Mouse (Mus musculus): ENCODE results near the gene 6330409D20Rik. TPM values are rescaled to one million over a fixed set of nuclear protein-coding genes. Genes with fewer than 3 reads are reported as not detected.

6330409D20Rik gene
- polyA plus RNA-seq, 1 experiment from 2014 or later, result 0.24 TPM

DNA sequence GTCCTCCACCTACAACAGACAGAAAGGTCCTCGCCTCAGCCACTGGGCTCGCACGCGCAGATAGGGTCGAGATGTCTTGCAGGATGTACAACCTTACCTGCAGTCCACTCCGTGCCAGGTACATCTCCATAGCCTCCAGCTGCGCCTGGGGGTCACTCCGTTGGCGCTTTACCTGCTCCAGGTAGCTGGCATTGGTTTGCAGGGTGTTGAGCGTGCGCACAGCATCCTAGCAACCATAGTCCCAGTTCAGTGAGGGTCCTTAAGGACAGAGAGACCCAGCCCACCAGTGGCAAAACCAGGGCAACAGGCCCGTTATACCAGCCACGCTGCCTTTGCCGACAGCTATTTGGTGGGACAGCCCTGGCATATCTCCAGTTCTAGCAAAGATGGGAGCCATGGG, 48.3 kb downstream of the 6330409D20Rik start:
- H3K4me1 ChIP-seq, result peaks cover 31% of the 10 kb centered on the region
- H3K9me3 ChIP-seq, result no peaks in the 10 kb centered on the region
- H3K9ac ChIP-seq, result 0 out of 2 replicates have a peak overlapping the region, but pooled peaks have one; percentile 78
- peak overlapping the region; percentile 84 for H3K4me2 ChIP-seq
- H3K36me3 ChIP-seq, result peaks cover 7% of the 10 kb centered on the region
- no peak for ATAC-seq (ENCODE audit: borderline replicate concordance, extremely low read depth, low FRiP score, low TSS enrichment)
- peak overlapping the region; percentile 69; the same call in 1 of the 2 replicates for H3K4me3 ChIP-seq
- WGBS, result 87% methylated on average over 14 of the region's 14 CpGs
- no peaks in the 10 kb centered on the region for H3K27me3 ChIP-seq
- H3K27ac ChIP-seq, result no peak overlapping the region

DNA sequence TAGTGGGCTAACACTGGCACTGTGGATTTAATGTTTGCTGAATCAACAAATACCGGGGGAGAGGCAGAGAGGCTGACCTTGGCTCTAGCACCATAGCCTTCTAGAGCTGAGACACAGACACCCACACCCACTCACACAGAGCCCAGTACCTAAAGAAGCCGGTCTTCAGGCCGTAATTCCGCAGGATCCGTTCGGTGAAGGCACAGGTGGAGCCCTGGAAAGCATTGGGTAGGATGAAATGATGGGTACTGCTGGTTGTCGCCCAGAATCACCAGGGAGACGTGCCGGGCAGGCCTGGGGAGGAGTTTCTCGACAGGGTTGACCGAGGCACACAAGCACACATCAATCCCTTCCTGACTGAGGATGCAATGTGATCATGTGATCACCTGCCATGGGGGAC, 49.8 kb downstream of the 6330409D20Rik start:
- whole genome bisulfite sequencing, result 64% methylated on average over 11 of the region's 11 CpGs
- H3K4me1 ChIP-seq, result peaks cover 31% of the 10 kb centered on the region
- H3K4me2 ChIP-seq, result no peak overlapping the region
- H3K9me3 ChIP-seq, result no peaks in the 10 kb centered on the region
- no peak overlapping the region for H3K27ac ChIP-seq
- no peak overlapping the region for H3K9ac ChIP-seq
- no peak for ATAC-seq (ENCODE audit: borderline replicate concordance, extremely low read depth, low FRiP score, low TSS enrichment)
- no peak overlapping the region for H3K4me3 ChIP-seq
- no peaks in the 10 kb centered on the region for H3K27me3 ChIP-seq
- peaks cover 21% of the 10 kb centered on the region for H3K36me3 ChIP-seq

DNA sequence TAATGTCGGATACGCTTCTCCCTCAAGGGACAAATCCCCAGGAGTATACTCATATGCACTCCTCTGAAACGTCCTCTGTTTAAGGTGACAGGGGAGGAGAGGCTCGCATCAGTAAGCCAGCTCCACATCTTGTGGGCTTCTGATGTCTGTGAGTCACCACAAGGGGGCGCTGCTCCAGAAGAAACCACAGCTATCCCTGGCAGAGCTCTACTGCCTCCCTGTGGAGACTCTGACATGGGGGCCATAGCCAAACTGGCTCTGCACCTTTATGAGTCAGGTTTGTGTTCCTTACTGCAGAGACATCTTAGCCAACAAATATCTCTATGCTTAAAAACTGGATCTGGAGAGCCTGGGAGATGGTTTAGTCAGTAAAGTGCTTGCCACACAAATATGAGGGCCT, 51.4 kb downstream of the 6330409D20Rik start:
- no peak overlapping the region for H3K27ac ChIP-seq
- no peaks in the 10 kb centered on the region for H3K27me3 ChIP-seq
- ATAC-seq (ENCODE audit: borderline replicate concordance, extremely low read depth, low FRiP score, low TSS enrichment), result no peak
- no peak overlapping the region for H3K9ac ChIP-seq
- 23% methylated on average over 5 of the region's 5 CpGs for WGBS
- H3K4me2 ChIP-seq, result no peak overlapping the region
- H3K4me3 ChIP-seq, result no peak overlapping the region
- no peaks in the 10 kb centered on the region for H3K9me3 ChIP-seq
- H3K36me3 ChIP-seq, result peaks cover 38% of the 10 kb centered on the region
- peaks cover 27% of the 10 kb centered on the region for H3K4me1 ChIP-seq

DNA sequence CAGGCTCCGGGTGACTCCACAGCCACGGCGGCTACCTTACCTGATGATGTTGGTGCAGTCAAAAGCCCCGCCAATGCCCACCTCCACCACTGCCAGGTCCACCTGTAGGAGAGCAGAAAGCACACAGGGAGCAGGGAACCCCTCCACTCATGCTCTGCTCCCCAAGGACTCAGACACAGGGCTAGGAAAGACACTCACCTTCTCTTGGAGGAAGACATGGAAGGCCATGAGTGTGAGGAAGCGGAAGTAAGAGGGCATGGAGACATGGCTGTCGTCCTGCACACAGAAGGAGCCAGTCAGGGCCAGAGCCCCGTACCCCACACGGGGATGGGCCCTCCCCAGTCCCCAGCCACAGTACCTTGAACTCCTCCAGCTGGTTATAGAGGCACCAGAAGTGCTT, 53.3 kb downstream of the 6330409D20Rik start:
- H3K36me3 ChIP-seq, result peaks cover 49% of the 10 kb centered on the region
- 92% methylated on average over 8 of the region's 8 CpGs for WGBS
- no peak overlapping the region for H3K4me2 ChIP-seq
- ATAC-seq (ENCODE audit: borderline replicate concordance, extremely low read depth, low FRiP score, low TSS enrichment), result no peak
- no peak overlapping the region for H3K9ac ChIP-seq
- H3K27me3 ChIP-seq, result no peaks in the 10 kb centered on the region
- no peak overlapping the region for H3K4me3 ChIP-seq
- no peaks in the 10 kb centered on the region for H3K9me3 ChIP-seq
- no peak overlapping the region for H3K27ac ChIP-seq
- peaks cover 17% of the 10 kb centered on the region for H3K4me1 ChIP-seq

DNA sequence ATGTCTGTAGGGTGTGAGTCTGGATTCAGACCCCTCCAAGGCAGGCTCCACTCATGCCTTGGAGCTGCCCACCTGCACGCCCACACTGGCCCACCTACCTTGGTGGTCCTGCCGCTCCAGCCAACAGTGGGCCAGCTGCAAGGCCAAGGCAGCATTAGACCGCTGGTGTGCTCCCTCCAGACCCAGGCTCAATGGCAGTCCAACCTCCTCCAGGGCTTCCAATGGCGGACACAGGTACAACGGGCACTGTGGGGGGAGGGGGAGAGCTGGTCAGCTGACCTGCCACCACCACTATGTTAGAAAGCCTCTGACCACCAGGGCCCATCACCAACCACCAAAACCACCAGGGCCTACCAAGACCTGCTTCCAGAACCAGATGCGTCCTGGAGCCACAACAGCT, 54.2 kb downstream of the 6330409D20Rik start:
- Histone ChIP-seq H3K27me3 (no peaks in the 10 kb centered on the region), H3K9ac (no peak overlapping the region), H3K4me2 (no peak overlapping the region), H3K4me1 (0 out of 2 replicates have a peak, but pooled peaks cover 10% of the 10 kb centered on the region), H3K27ac (no peak overlapping the region), H3K4me3 (no peak overlapping the region), H3K36me3 (peaks cover 58% of the 10 kb centered on the region), H3K9me3 (no peaks in the 10 kb centered on the region)
- ATAC-seq (ENCODE audit: borderline replicate concordance, extremely low read depth, low FRiP score, low TSS enrichment), result no peak
- 87% methylated on average over 6 of the region's 6 CpGs for WGBS

DNA sequence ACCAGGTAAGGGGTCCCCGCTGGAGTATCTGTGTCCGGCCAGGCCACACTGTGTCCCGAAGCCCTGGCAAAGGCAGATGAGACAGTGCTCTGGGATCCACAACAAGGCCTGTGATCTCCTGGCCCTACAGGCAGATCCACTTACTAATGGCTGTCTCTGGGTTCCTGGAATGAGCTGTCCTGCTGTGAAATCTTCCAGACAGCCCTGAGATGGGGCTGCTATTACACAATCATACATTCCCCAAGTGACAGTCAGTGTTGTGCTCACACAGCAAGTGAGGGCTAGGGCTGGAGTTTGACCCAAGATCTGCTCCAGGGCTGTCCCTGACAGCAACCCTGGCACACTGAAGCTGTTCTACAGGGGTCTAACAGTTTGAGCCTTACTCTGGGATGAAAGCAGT, 55.0 kb downstream of the 6330409D20Rik start:
- H3K36me3 ChIP-seq, result peaks cover 63% of the 10 kb centered on the region
- no peak overlapping the region for H3K27ac ChIP-seq
- H3K4me2 ChIP-seq, result no peak overlapping the region
- no peak overlapping the region for H3K4me3 ChIP-seq
- H3K4me1 ChIP-seq, result 0 out of 2 replicates have a peak, but pooled peaks cover 4% of the 10 kb centered on the region
- H3K9ac ChIP-seq, result no peak overlapping the region
- no peak for ATAC-seq (ENCODE audit: borderline replicate concordance, extremely low read depth, low FRiP score, low TSS enrichment)
- no peaks in the 10 kb centered on the region for H3K9me3 ChIP-seq
- WGBS, result 89% methylated on average over 3 of the region's 3 CpGs
- H3K27me3 ChIP-seq, result no peaks in the 10 kb centered on the region

DNA sequence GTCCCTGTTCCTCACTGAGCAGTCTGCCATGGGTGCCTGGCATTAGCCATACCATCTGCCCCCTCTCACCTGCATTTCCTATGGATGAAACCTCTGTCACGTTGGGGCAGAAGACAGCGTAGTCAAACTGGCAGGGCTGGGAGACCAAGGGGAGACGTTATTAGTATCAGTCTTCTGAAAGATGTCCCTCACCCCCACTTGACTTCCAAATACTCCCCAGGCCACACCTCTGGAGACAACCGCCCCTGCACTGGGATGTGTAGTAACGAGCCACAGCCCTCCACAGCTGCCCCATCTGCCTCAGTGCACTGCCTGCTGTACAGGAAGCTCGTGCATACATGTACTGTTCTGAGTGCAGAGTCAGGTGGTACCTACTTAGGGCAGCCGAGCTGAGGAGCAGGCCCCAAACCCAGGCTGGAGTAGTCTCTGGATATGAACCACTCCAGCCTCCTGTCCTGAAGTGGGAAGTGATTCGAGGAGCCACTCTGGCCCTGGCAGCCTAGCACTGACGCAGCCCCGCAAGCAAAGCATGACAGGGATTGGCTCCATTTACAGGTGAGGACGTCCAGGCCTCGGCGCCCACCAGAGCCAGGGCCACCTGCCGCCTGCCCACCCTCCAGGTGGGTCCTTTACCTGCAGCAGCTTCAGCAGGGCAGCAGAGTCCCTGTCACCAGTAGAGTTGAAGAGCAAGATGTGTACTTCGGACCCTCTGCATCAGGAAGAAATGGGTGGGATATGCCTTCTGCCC, 56.0 kb downstream of the 6330409D20Rik start:
- H3K9me3 ChIP-seq, result no peaks in the 10 kb centered on the region
- H3K27ac ChIP-seq, result no peak overlapping the region
- no peak for ATAC-seq (ENCODE audit: borderline replicate concordance, extremely low read depth, low FRiP score, low TSS enrichment)
- WGBS, result 83% methylated on average over 15 of the region's 15 CpGs
- no peak overlapping the region for H3K4me3 ChIP-seq
- H3K4me2 ChIP-seq, result no peak overlapping the region
- H3K9ac ChIP-seq, result no peak overlapping the region
- no peaks in the 10 kb centered on the region for H3K4me1 ChIP-seq
- H3K27me3 ChIP-seq, result no peaks in the 10 kb centered on the region
- H3K36me3 ChIP-seq, result peaks cover 65% of the 10 kb centered on the region

DNA sequence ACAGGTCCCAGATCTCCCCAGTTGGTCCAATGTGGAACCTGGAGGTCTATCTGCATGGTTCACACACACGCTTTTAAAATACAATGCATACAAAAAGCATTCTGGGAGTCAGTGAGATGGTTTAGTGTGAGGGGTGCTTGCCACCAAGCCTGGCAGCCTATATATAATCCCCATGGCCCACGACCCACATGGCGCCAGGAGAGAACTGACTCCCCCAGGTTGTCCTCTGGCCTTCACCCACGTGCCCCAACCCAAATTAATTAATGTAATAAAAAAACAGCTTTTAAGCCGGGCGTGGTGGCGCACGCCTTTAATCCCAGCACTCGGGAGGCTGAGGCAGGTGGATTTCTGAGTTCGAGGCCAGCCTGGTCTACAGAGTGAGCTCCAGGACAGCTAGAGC, 57.1 kb downstream of the 6330409D20Rik start:
- Histone ChIP-seq H3K4me3 (no peak overlapping the region), H3K36me3 (peaks cover 66% of the 10 kb centered on the region), H3K27ac (no peak overlapping the region), H3K9me3 (no peaks in the 10 kb centered on the region), H3K27me3 (no peaks in the 10 kb centered on the region), H3K4me2 (no peak overlapping the region), H3K4me1 (no peaks in the 10 kb centered on the region), H3K9ac (no peak overlapping the region)
- no peak for ATAC-seq (ENCODE audit: borderline replicate concordance, extremely low read depth, low FRiP score, low TSS enrichment)
- 90% methylated on average over 10 of the region's 10 CpGs for WGBS

DNA sequence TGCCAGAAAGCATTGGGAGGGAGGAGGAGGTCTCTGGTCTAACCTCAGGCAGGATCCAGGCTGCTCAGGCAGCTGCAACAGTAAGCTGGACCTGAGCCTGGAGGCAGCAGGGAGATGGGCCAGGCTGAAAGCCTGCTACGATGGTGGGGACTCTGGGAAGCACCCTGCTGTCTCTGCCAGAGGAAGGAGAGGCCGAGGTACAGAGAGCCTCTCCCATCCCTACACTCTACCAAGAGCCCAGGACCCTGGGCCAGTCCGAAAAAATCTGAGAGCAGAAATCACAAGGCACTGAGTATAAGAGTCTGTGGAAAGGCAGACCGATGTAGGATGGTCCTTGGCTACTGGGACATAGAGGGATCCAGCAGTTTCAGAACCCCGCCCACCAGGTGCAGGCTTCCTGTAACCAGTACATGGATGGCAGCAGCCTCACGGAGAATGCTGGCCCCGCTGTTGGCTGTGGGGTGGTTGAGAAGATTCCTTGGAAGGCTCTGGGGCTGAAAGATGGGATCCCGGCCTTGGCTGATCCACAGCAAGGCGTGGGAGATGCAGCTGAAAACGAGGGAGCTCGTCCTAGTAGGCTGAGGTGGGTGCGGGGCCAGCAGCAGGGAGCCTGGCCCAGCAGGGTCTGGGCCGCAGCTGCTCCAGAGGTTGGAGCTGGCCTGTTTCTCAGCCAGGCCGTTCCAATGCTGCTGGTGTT, 57.9 kb downstream of the 6330409D20Rik start:
- 75% methylated on average over 14 of the region's 14 CpGs for WGBS
- Histone ChIP-seq H3K4me2 (no peak overlapping the region), H3K36me3 (peaks cover 70% of the 10 kb centered on the region), H3K9me3 (no peaks in the 10 kb centered on the region), H3K27me3 (no peaks in the 10 kb centered on the region), H3K4me3 (no peak overlapping the region), H3K4me1 (no peaks in the 10 kb centered on the region), H3K27ac (no peak overlapping the region), H3K9ac (no peak overlapping the region)
- no peak for ATAC-seq (ENCODE audit: borderline replicate concordance, extremely low read depth, low FRiP score, low TSS enrichment)

MicroRNA genes within 50 kb of the gene (microRNA counts, 519-probe panel; counts per million panel counts)
- 2,202 counts per million, percentile 27 among the panel's probes with 10 or more counts for microRNA mmu-miR-2861

Small RNA genes lying within 50 kb of the gene (microRNA-seq; reads per million reads assigned to microRNA genes)
- gene Mir2861 (not detected), gene Mir3960 (not detected), gene Mir8093 (not detected)

Other genes starting within 250 kb of the 6330409D20Rik start
- gene Fam102a, start 205.7 kb downstream of the 6330409D20Rik start, polyA plus RNA-seq (2015; fragmentation: Nextera tagmentation; extraction: Ambion mirVana), result 12.3 and 12.6 TPM in 2 replicates
- 101 and 107 TPM in 2 replicates for gene Dpm2, start 170.2 kb downstream of the 6330409D20Rik start, polyA plus RNA-seq (2015; fragmentation: Nextera tagmentation; extraction: Ambion mirVana)
- 0.30 and 0.39 TPM in 2 replicates for gene Pip5kl1, start 166.2 kb downstream of the 6330409D20Rik start, polyA plus RNA-seq (2015; fragmentation: Nextera tagmentation; extraction: Ambion mirVana)
- gene 9430097D07Rik, start 165.3 kb downstream of the 6330409D20Rik start, polyA plus RNA-seq (2015; fragmentation: Nextera tagmentation; extraction: Ambion mirVana), result 0.29 TPM in 1 of 2 replicates, not detected in the other
- gene St6galnac4, start 153.9 kb downstream of the 6330409D20Rik start, polyA plus RNA-seq (2015; fragmentation: Nextera tagmentation; extraction: Ambion mirVana), result 25.9 and 26.1 TPM in 2 replicates
- gene St6galnac6, start 141.3 kb downstream of the 6330409D20Rik start, polyA plus RNA-seq (2015; fragmentation: Nextera tagmentation; extraction: Ambion mirVana), result 25.0 and 26.2 TPM in 2 replicates
- gene Ak1, start 119.3 kb downstream of the 6330409D20Rik start, polyA plus RNA-seq (2015; fragmentation: Nextera tagmentation; extraction: Ambion mirVana), result 53.6 and 60.6 TPM in 2 replicates
- gene Eng, start 94.4 kb downstream of the 6330409D20Rik start, polyA plus RNA-seq (2015; fragmentation: Nextera tagmentation; extraction: Ambion mirVana), result 102 and 107 TPM in 2 replicates
- gene Fpgs, start 36.9 kb downstream of the 6330409D20Rik start, polyA plus RNA-seq (2015; fragmentation: Nextera tagmentation; extraction: Ambion mirVana), result 27.9 and 28.6 TPM in 2 replicates
- gene Cdk9, start 27.9 kb downstream of the 6330409D20Rik start, polyA plus RNA-seq (2015; fragmentation: Nextera tagmentation; extraction: Ambion mirVana), result 89.6 and 98.7 TPM in 2 replicates
- gene Sh2d3c, start 20.0 kb downstream of the 6330409D20Rik start, polyA plus RNA-seq (2015; fragmentation: Nextera tagmentation; extraction: Ambion mirVana), result 40.5 and 41.4 TPM in 2 replicates
- gene Tor2a, start 16.2 kb upstream of the 6330409D20Rik start, polyA plus RNA-seq (2015; fragmentation: Nextera tagmentation; extraction: Ambion mirVana), result 63.9 and 65.6 TPM in 2 replicates
- 0.43 and 0.69 TPM in 2 replicates for gene Ttc16, start 34.6 kb upstream of the 6330409D20Rik start, polyA plus RNA-seq (2015; fragmentation: Nextera tagmentation; extraction: Ambion mirVana)
- gene Ptrh1, start 34.8 kb upstream of the 6330409D20Rik start, polyA plus RNA-seq (2015; fragmentation: Nextera tagmentation; extraction: Ambion mirVana), result 4.9 and 5.4 TPM in 2 replicates
- 1.1 and 1.3 TPM in 2 replicates for gene Cfap157, start 43.4 kb upstream of the 6330409D20Rik start, polyA plus RNA-seq (2015; fragmentation: Nextera tagmentation; extraction: Ambion mirVana)
- gene Stxbp1, start 106.2 kb upstream of the 6330409D20Rik start, polyA plus RNA-seq (2015; fragmentation: Nextera tagmentation; extraction: Ambion mirVana), result 21.0 and 22.3 TPM in 2 replicates
- 114 and 117 TPM in 2 replicates for gene Fam129b, start 135.1 kb upstream of the 6330409D20Rik start, polyA plus RNA-seq (2015; fragmentation: Nextera tagmentation; extraction: Ambion mirVana)
- 164 and 167 TPM in 2 replicates for gene Rpl12, start 220.5 kb upstream of the 6330409D20Rik start, polyA plus RNA-seq (2015; fragmentation: Nextera tagmentation; extraction: Ambion mirVana)
- gene Lrsam1, start 220.6 kb upstream of the 6330409D20Rik start, polyA plus RNA-seq (2015; fragmentation: Nextera tagmentation; extraction: Ambion mirVana), result 7.5 and 9.7 TPM in 2 replicates
- gene Slc2a8, start 241.1 kb upstream of the 6330409D20Rik start, polyA plus RNA-seq (2015; fragmentation: Nextera tagmentation; extraction: Ambion mirVana), result 20.8 and 22.5 TPM in 2 replicates

Measured in lung, embryonic 15.5 days (tissue).